Mouse (Mus musculus) heart, adult 2 months (tissue): ENCODE measurements at regions not wholly inside any gene's neighbourhood (a gene's known extent, or its start where the extent isn't known, plus 50 kb on each side); places are given as distances from the start of the nearest gene placed in this dataset.

ENCODE experiments used
- CTCF ChIP-seq: fragments of 200-600 bp; IDR thresholded peaks from 2 replicates; pipeline ENCODE4 v1.8.1; 2022; ENCODE audit warnings: antibody characterized with exemption, mild to moderate bottlenecking, moderate library complexity
- POLR2A ChIP-seq: fragments of 200-500 bp; IDR thresholded peaks from 2 replicates; pipeline ENCODE4 v1.6.1; 2011; ENCODE audit warnings: mild to moderate bottlenecking, low read depth, low read length, control low read depth; ENCODE audit not compliant: insufficient read depth

DNA sequence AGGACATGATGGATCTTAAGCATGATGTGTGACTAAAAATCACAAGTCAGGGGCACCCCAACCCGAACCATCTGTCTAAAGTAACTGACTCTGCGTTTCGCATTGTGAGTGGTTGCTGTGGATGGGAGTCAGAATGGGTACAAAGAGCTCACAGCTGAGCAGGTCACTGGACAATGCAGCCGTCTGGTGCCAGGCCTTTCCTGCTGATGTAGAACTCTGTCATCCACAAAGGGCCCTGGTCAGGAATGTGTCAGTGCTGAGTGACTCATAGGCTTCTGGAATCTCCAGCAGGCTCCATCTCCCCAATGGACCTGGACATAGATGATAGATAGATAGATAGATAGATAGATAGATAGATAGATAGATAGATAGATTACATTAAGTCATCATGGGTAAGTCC, 335.8 kb upstream of the Maf start:
- TF ChIP-seq POLR2A (no peak), CTCF (no peak)
